Mouse (Mus musculus) layer of hippocampus, adult 9-10 months (tissue): ENCODE data around the gene Lrguk.

Experiments used
- DNase-seq: peaks from one replicate; pipeline ENCODE4 v3.0.0; 2022; ENCODE audit warnings: low spot score

Lrguk gene

DNA sequence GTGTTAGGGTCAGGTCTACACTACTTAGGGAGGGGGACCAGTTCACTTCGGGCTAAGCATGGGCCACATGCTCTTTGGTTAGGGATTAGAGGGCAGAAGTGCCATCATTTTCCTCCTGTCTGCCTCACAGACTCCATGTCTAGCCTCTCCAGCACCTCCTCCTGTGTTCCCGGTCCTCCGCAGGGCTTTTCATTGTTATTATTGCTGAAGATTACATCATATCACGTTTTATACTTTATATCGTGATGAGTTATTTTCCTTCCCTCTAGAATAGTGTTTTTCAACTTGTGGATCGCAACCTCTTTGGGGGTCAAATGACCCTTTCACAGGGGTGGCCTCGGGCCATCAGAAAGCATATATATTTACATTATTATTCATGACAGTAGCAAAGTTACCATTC, 37.5 kb downstream of the Lrguk start:
- DNase-seq = no peak

DNA sequence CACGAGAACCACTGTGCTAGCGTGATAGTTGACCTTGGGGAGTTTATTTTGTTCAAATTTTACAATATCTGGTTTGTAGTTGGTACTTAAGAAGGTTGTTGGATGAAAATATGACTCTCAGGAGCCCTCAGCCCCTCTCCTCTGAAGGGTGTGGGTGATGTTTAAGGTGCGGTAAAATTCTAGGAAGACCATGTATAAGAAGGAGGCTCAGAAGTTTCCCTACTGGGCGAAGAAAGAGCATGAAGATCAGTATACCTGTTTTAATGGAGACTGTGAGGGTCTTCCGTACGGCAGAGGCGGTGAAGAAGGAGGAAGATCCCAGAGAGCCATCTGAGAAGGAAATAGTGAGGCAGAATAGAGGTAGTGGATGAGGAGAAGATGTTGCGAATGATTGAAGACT, 38.0 kb downstream of the Lrguk start:
- no peak for DNase-seq

DNA sequence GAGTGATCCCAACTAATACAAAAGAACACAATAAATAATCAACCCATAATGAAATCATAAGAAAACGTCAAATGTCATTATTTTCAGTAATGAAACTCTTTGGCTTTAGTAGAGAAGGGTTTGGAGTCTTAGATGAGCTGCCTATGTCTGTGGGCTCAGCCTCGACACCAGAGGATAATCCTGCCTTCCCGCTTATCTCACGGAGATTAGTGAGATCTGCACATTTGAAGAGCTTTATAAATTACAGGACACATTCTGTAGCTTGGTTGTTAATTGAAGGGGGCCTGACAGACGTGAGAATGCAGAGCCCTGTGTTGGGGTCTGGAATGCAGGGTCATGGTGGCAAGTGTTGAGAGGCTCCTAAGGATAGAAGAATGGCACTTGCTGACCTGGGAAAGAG, 42.7 kb downstream of the Lrguk start:
- DNase-seq = no peak

GRCm38 (mm10) chr6:34073931-34074442, 44.7 kb downstream of the Lrguk start:
- DNase-seq = no peak

GRCm38 (mm10) chr6:34075520-34075919, 46.3 kb downstream of the Lrguk start:
- DNase-seq = no peak

GRCm38 (mm10) chr6:34083471-34083870, 54.2 kb downstream of the Lrguk start:
- DNase-seq = no peak

GRCm38 (mm10) chr6:34087701-34088100, 58.5 kb downstream of the Lrguk start:
- no peak for DNase-seq

GRCm38 (mm10) chr6:34088986-34089385, 59.7 kb downstream of the Lrguk start:
- DNase-seq = no peak

DNA sequence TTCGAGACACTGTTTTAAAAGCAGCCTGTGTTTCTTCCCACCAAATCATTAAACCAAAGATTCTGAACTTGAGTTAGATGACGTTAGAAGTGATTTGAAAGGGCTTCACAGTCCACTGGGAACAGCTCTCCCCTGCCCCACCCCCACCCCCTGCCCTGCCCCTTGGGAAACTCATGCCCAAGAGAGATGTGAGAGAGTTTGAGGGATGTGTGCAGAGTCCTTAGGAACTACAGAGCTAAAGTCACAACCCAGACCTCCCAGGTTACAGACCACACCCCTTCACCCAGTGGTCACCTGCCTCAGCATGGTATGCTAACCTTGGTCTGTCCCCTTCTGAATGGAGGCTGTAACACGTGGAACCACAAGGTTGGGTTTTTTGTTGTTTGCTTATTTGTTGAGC, 62.3 kb downstream of the Lrguk start:
- DNase-seq = no peak

- no peak for DNase-seq
Observed at GRCm38 (mm10) chr6:34096274-34096673, 67.0 kb downstream of the Lrguk start.

- no peak for DNase-seq
Observed at GRCm38 (mm10) chr6:34096905-34097304, 67.7 kb downstream of the Lrguk start.

- DNase-seq = no peak
Observed at GRCm38 (mm10) chr6:34099725-34100124, 70.5 kb downstream of the Lrguk start.

GRCm38 (mm10) chr6:34101531-34102396, 72.5 kb downstream of the Lrguk start:
- no peak for DNase-seq

- no peak for DNase-seq
Observed at GRCm38 (mm10) chr6:34103251-34103920, 74.1 kb downstream of the Lrguk start.

- no peak for DNase-seq
Observed at GRCm38 (mm10) chr6:34110571-34110970, 81.3 kb downstream of the Lrguk start.

DNA sequence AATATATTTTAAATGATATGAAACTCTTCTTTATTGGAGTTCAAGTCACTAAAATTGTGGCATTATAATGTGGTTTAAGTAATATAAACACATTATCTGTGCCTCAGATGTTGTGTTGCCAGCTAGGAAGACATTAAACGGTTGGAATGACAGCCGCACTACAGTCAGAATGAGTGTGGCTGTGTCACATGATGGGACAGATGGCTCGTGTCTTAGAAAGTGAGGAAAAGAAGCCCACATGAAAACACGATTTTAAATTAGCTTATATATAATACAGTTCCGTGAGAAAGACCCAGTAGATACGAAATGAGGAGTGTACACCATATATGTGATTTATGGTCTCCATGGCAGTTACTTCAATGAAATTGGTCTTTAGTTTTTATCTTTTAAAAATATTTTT, 82.2 kb downstream of the Lrguk start:
- DNase-seq = no peak

GRCm38 (mm10) chr6:34116838-34117478, 87.7 kb downstream of the Lrguk start:
- DNase-seq = no peak

GRCm38 (mm10) chr6:34124401-34124800, 95.2 kb downstream of the Lrguk start:
- no peak for DNase-seq

GRCm38 (mm10) chr6:34129261-34129660, 100.0 kb downstream of the Lrguk start:
- no peak for DNase-seq

GRCm38 (mm10) chr6:34132391-34132790, 103.1 kb downstream of the Lrguk start:
- DNase-seq = no peak

- no peak for DNase-seq
Observed at GRCm38 (mm10) chr6:34138366-34138765, 109.1 kb downstream of the Lrguk start.

DNA sequence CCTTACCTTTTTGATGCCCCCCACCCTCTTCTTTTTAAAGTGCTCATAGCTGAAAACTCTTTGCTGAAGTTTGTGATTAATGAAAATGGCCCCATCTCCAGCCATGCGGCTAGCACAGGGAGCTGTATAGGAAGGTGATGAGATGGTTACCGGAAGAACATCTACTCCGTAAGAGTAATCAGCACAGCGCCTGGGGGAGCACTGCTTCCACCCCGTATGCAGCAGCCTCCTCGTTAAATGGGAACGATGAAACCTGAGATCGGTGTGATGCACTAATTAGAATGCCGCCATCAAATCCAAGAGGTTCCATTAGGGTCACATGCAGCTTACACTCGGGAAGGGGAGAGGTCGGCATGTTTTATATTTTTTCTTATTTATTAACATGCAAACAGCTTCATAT, 113.7 kb downstream of the Lrguk start:
- DNase-seq = no peak

DNA sequence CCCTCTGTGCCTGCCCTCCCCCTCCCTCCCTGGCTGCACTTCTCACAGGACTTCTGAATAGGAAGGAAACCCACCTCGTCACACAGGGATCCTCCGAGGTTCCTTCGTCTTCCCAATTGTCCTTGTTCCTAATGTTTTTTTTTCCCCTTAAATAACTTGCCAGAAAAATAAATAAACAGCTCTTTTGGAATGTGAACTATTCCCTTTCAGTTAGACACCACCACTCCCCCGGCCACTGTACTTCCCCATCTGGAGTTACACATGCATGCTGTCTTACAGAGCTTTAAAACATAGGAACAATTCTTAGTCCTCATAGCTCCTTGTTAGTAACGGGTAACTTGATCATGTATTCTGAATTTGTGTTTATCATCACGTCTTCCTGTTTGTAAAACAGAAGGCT, 116.8 kb downstream of the Lrguk start:
- no peak for DNase-seq
